Mouse (Mus musculus): Measurements from ENCODE around the gene Ptafr. TPM values are rescaled to one million over a fixed set of nuclear protein-coding genes. Genes with fewer than 3 reads are reported as not detected.
"Not testable (repeated sequence)": the region's sequence is repeated elsewhere in the genome, so short reads cannot be mapped to it uniquely, and the experiment has no call there.

The Ptafr gene
- total RNA-seq, 2 experiments from 2014 or later = 1.6 to 2.1 TPM

DNA sequence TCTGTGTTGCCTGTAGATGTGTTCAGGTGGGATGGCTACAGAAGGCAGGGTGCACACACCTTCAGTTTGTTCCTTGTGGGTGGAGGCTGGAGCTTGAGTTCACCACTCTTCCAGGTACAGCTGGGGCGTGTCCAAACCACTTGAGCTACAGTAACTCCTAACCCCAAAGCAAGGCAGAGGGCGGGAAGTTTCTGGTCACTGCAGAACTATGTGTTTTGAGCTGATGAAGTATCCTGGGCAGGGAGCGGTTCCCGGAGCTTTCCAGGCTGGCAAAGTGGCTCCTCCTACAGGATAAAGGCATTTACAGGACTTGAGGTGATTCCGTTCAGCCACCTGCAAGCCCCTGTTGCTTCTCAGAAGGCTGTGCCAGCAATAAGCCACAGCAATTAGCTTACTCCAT, 9.6 kb upstream of the Ptafr start:
- intact Hi-C loops (cut with DNase I) = no loop called here
- no peak for DNase-seq (ENCODE audit: low spot score)

GRCm38 (mm10) chr4:132554653-132555052, 9.2 kb upstream of the Ptafr start:
- no peak for DNase-seq (ENCODE audit: low spot score)

GRCm38 (mm10) chr4:132555550-132555949, 8.3 kb upstream of the Ptafr start:
- intact Hi-C loops (cut with DNase I); DNase-seq (ENCODE audit: low spot score): not testable (repeated sequence)

More at GRCm38 (mm10) chr4:132554653-132555052, 9.2 kb upstream of the Ptafr start:
- intact Hi-C loops (cut with DNase I) = no loop called here

GRCm38 (mm10) chr4:132563261-132563660, 606 bp upstream of the Ptafr start:
- intact Hi-C loops (cut with DNase I) = no loop called here
- DNase-seq (ENCODE audit: low spot score) = no peak

- DNase-seq (ENCODE audit: low spot score) = no peak
- intact Hi-C loops (cut with DNase I) = no loop called here
Measured at GRCm38 (mm10) chr4:132565089-132565747, 1.4 kb downstream of the Ptafr start.

DNA sequence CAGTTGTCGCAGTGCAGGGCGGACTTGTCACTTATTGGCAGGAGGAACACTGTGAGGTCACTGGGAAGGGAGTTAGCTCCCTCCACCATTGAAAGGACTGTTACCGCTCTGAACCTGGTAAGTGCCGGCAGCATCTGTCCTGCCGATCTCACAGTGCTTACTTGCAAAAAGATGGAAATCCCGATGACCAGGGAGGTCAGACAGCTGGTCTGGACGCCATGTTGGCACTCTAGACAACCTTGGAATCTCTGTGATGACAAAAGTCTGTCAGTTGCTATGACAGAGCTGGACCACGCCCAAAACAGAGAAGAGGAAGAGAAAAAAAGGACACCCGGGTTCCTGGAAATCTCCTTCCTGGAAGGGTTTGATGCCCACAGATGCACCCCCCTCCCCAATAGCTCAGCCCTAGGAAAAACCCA, 3.5 kb downstream of the Ptafr start:
- DNase-seq (ENCODE audit: low spot score) = no peak
- intact Hi-C loops (cut with DNase I) = no loop called here

- no peak for DNase-seq (ENCODE audit: low spot score)
- intact Hi-C loops (cut with DNase I) = no loop called here
Measured at GRCm38 (mm10) chr4:132569115-132569514, 5.2 kb downstream of the Ptafr start.

DNA sequence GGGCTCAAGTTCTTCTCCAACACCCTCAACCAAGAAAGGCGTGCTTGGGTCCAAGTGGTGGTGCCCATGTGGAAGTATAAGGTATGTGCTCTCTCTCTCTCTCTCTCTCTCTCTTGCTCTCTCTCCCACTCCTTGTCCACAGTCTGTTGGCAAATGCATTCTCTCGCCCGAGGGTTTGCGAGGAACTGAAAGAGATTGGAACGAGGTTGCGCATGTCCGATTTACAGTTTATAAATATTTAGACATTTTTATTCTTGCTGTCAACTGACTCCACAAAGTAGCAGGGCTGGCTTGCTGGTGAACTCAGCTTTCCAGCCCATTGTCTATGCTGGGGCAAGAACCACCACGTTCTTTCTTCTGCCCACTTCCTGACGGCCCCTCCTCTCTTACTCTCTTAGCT, 7.3 kb downstream of the Ptafr start:
- no peak for DNase-seq (ENCODE audit: low spot score)
- intact Hi-C loops (cut with DNase I) = loop anchor here (5.0 kb wide), 1 partner anchor 46 kb away; no protein-coding TSS in a partner anchor

- intact Hi-C loops (cut with DNase I) = loop anchor here (5.0 kb wide), 1 partner anchor 44 kb away; no protein-coding TSS in a partner anchor
- no peak for DNase-seq (ENCODE audit: low spot score)
Measured at GRCm38 (mm10) chr4:132573327-132573726, 9.5 kb downstream of the Ptafr start.

DNA sequence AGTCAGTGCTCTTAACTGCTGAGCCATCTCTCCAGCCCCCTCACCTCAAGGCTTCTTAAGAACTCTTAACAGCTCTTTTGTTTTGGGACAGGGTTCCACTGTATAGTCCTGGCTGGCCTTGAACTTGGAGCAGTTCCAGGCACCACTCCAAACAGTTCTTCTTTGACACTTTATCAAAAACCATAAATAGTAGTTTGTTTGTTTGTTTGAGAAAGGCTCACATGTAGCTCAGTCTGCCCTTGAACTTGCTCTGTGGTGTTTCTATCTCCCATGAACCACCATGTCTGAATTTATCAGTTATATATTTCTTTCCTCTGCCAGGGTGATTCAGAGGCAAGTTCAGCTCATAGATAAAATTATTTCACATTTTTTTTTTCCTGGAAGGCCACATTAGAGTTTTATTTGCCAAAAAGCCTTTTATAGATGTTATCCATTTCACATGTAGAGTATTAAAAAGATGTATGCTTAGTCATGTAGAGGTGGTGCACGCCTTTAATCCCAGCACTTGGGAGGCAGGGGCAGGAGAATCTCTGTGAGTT, 11.0 kb downstream of the Ptafr start:
- intact Hi-C loops (cut with DNase I) = loop anchor here (5.0 kb wide), 1 partner anchor 42 kb away; no protein-coding TSS in a partner anchor
- no peak for DNase-seq (ENCODE audit: low spot score)

DNA sequence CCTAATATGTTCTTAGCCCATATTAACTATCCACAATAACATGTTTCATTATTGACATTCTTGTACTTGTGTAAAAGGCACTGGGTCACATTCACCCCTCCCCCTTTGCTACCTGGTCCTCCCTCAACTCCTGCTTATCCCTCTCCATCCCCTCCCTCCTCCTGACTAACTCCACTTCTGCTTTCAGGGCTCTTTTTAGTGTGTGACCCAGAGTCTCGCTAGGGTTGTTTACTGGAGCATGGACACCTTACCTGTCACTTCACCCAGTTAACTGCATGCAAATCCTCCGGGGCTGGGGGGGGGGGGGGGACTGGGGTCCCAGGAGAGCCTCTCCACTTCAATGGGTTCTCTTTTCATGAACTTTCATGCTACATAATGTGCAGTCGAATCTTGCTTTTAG, 19.9 kb downstream of the Ptafr start:
- intact Hi-C loops (cut with DNase I) = no loop called here
- DNase-seq (ENCODE audit: low spot score) = no peak

GRCm38 (mm10) chr4:132584975-132585374, 21.1 kb downstream of the Ptafr start:
- no peak for DNase-seq (ENCODE audit: low spot score)
- intact Hi-C loops (cut with DNase I) = no loop called here

DNA sequence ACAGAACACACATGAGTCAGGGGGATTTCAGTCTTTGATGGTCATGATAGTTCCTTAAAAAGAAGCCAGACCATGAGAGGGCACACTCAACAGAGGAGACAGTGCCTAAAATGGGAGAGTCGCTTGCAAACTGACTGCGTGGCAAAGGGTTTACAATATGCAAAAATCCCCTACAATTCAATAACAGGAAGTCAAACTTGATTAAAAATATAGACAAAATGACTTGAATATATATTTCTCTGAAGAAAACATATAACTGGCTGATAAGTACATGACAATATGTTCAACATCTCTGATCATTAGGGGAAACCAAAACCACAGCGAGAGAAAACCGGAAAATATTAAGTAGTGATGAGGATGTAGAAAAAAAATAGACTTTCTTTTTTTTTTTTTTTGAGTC, 22.4 kb downstream of the Ptafr start:
- DNase-seq (ENCODE audit: low spot score) = no peak
- intact Hi-C loops (cut with DNase I) = no loop called here

GRCm38 (mm10) chr4:132588512-132588911, 24.6 kb downstream of the Ptafr start:
- intact Hi-C loops (cut with DNase I) = no loop called here
- no peak for DNase-seq (ENCODE audit: low spot score)

DNA sequence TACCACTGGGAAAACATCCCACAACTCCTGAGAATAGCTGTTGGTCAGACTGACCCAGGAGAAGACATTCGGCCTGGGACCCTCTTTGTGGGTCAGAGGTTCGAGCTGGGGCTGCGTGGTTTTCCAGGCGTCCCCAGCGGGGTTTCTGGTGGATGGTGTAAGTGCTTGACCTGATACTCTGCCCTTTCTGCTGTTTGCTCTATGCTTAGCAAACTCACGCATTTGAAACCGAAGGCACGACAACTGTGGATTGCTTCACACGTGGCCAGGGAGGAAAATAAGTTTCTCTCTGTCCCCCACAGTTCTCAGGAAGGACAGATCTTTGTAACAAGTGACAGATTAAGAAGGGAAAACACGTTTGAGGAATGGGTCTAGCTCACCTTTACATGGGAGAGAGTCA, 26.8 kb downstream of the Ptafr start:
- intact Hi-C loops (cut with DNase I) = no loop called here
- no peak for DNase-seq (ENCODE audit: low spot score)

GRCm38 (mm10) chr4:132592958-132593357, 29.1 kb downstream of the Ptafr start:
- no peak for DNase-seq (ENCODE audit: low spot score)
- intact Hi-C loops (cut with DNase I) = no loop called here

DNA sequence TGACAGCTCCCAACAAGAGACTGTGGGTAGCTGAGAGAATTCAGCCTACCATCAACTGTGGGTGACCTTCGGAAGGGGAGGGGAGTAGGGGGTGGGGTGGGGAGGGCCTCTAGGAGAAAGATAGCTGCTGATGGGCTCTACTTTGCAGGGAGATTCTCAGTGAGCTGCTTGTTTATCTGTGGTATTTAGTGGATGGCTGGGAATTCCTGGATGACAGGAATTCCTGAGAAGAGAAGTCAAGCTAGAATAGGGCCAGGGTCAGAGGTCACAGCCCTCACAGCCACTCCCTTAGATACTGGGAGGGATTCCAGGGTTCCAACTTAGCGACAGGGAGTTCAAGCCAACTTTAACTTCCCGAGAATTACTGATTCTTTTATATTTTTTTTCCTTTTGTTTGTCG, 30.3 kb downstream of the Ptafr start:
- intact Hi-C loops (cut with DNase I) = no loop called here
- DNase-seq (ENCODE audit: low spot score) = no peak

DNA sequence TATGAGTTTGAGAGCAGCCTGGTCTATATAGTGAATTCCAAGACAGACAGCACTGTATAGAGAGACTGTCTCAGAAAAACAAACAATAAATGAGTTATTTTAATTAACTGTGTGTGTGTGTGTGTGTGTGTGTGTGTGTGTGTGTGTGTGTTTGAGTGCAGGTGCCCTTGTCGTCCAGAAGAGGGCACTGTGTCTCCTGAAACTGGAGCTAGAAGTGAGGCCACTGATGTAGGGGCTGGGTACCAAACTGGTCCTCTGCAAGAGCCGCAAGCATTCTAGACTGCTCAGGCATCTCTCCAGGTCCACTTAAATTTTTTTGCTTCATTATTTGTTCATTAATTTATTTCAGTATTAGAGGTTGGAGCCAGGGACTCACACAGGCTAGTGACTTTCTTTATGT, 35.0 kb downstream of the Ptafr start:
- no peak for DNase-seq (ENCODE audit: low spot score)
- intact Hi-C loops (cut with DNase I) = no loop called here

DNA sequence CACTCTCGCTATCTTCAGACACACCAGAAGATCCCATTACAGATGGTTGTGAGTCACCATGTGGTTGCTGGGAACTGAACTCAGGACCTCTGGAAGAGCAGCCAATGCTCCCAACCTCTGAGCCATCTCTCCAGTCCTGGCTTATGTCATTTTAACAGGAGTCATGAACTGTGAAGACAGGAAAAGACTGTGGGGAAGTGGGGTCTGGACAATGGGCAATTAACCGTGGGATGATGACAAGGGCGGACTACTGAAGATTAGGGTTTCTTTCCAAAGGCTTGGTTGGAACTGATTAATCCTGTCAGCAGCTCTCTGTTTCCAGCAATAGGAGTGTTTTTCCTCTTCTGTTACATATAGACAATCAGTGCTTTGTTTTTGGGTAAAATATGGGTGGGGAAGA, 35.9 kb downstream of the Ptafr start:
- intact Hi-C loops (cut with DNase I) = no loop called here
- DNase-seq (ENCODE audit: low spot score) = no peak

- DNase-seq (ENCODE audit: low spot score) = no peak
- intact Hi-C loops (cut with DNase I) = no loop called here
Measured at GRCm38 (mm10) chr4:132600465-132600864, 36.6 kb downstream of the Ptafr start.

GRCm38 (mm10) chr4:132601242-132601641, 37.4 kb downstream of the Ptafr start:
- DNase-seq (ENCODE audit: low spot score); intact Hi-C loops (cut with DNase I): not testable (repeated sequence)

GRCm38 (mm10) chr4:132603468-132603867, 39.6 kb downstream of the Ptafr start:
- DNase-seq (ENCODE audit: low spot score) = no peak
- intact Hi-C loops (cut with DNase I) = no loop called here
